Mouse (Mus musculus) neutrophil, adult 83 days (primary cell): ENCODE data around the gene Rps29. TPM values are rescaled to one million over a fixed set of nuclear protein-coding genes. Genes with fewer than 3 reads are reported as not detected.

Source experiments
- total RNA-seq, 2 experiments: library from RNA; stranded (reverse); gene quantifications; one replicate each; pipeline ENCODE4 v1.2.4; 2023

The Rps29 gene
- total RNA-seq = 1,000 to 10,000 TPM; 1,662 to 1,683 TPM

DNA sequence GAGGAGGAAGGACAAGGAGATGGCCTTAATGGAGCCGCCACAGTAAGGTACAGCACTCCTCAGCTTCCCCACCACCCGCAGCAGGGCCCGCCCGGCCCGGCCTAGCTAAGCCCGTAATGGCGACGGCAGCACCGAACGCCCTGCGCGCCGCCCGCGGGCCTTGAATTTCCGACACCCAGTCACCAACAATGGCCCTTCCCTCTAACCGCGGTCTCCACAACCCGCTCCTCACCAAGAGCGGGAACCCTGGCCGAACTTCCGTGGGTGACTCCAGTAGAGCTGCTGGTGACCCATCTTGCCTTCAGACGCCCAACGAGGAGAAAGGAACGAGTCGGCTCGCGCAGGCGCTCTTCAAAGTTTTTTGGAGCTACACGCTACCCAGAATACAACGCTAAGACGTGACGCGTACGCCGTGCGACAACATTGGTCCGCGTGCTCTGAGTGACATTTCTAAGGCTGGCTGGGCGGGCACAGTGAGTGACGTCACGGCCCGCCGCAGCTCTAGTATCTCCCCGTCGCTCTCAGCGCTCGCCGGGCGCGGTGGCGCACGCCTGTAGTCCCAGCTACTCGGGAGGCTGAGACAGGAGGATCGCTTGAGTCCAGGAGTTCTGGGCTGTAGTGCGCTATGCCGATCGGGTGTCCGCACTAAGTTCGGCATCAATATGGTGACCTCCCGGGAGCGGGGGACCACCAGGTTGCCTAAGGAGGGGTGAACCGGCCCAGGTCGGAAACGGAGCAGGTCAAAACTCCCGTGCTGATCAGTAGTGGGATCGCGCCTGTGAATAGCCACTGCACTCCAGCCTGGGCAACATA, at the start of gene Rps29:
Rps29 (minus strand) TSS at position 422 of the 813 bp plus-strand sequence.

DNA sequence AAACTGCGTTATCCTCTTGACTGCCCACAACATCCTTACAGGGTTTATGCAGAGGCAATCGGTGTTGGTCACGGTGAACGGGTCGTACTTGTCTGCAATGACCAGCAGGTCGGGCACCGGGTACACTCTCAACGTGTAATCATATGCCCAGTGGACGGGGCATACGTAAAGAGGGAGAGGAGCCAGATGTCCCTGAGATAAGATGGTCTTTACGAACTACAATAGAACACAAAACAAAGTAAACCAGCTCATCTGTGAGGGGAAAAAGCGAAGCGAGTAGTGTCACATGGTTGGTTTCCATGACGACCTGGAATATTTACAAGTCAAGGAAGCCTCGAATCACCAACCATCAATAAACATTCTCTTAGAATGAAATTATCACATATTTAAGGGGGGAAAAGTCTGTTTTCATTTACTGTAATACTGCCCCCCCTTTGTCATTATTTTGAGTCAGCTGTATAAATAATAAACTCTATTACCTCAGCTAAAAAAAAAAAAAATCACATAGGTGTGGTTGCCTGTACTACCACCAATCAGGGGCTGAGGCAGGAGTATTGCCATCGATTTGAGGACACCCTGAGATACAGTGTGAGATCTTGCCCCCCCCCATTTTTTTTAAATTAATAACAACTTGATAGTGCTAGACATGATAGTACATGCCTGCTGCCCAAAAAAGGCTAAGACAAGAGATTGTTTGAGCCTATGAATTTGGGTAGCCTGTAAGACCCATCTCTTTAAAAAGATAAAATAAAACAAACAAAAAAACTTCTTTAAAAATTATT, 45.3 kb upstream of the Rps29 start, which contains the start of gene Gm49384:
Gm49384 (minus strand) TSS at position 216 of the 782 bp plus-strand sequence.

DNA sequence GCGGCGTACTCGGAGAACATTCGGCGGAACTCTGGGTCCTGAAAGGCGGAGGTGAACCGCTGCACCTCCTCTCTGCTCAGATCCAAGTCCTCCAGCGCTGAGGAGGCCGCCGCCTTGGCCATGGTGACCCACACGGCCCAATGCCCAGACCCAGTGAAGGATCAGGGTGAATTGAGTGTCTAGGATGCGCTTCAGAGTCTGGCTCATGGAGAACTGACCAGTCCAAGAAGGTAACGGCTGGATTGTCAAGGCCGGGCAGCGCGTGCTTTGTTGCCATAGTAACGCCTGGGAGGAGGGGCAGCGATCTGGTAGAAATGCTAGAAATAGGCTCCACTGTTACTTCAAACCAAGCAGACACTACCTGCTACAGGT, 39.2 kb upstream of the Rps29 start, which contains the start of gene Dnaaf2:
Dnaaf2 (minus strand) TSS at position 266 of the 372 bp plus-strand sequence.

DNA sequence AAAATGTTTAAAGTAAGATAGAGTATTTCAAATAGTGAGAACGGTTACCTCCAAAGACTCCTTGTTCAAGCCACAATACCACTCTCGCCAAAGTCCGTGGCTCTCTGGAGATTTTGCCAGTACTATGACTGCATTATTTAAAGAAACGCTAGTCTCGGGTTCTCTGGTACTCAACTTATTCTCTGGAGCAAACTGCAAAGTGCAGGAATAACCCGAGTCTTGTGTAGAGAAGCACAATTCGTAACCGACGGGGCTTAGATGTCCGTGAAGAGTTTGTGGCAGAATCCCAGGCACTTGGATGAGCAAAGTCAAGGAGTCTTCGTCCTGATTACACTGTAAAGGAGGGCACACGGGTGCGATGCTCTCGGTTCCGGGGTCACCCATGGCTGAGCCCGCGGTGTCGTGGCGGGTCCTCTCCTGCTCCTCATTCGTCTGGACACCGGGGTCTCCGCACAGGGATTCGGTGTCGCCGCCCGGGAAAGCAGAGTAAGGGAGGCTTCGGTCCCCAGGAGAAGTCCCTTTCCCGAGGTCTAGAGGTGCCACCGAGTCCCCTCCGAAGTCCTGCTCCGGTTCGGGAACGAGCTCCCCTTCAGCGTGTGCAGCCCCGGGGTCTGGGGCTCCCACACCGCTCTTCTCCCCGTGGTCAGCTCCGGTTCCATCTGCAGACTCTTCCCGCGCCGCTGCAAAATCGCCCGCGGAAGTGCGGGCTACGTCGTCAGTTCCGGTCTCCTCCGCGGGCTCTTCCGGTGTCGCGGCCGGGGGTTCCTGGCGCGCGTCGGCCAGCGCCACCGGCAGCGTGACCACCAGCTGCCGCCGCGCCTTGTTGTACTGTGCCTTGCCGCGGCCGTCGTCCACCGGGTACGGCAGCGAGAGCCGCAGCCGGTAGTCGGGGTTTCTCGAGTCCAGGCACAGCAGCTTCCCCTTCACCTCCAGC, 37.7 kb upstream of the Rps29 start, which contains the start of gene Gm49383:
Gm49383 (minus strand) TSS at position 661 of the 934 bp plus-strand sequence.

DNA sequence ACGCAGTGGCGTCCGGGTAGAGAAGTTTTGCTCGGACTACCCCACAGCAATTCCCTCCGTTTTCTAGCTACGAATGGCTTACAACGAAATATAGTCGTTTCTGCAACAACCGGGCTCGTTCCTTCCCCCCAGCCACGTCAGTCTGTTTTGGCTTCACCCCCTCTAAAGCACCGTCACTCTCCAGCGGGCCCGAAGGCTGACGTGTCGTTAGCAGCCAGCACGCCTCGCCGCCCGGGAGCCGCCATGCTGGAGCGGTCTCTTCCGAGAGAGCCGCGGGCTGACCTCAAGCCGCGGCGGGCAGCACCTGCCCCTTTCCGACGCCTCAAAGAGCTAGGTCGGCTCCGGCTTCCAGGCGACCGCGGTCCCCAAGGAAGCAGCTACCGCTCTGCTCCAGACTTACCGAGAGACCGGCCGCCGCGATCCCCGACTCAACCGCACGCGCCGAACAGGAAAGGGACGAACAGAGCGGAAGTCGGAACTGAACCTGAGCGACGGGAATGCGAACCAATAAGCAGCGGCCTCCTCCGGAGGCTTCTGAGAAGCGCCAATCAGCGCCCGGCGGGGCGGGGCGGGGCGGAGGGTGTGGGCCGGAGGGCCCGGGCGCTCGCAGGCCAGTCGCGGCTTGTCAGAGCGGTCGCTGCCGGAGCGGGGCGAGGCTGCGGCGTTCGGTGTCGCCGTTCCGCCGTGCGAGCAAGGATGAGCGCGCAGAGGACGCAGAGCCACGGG, 24.8 kb upstream of the Rps29 start, which contains the start of the genes Rpl36al and Mgat2:
Rpl36al (minus strand) TSS at position 501 of the 726 bp plus-strand sequence.
Mgat2 (plus strand) TSS at position 575 of the 726 bp plus-strand sequence.

DNA sequence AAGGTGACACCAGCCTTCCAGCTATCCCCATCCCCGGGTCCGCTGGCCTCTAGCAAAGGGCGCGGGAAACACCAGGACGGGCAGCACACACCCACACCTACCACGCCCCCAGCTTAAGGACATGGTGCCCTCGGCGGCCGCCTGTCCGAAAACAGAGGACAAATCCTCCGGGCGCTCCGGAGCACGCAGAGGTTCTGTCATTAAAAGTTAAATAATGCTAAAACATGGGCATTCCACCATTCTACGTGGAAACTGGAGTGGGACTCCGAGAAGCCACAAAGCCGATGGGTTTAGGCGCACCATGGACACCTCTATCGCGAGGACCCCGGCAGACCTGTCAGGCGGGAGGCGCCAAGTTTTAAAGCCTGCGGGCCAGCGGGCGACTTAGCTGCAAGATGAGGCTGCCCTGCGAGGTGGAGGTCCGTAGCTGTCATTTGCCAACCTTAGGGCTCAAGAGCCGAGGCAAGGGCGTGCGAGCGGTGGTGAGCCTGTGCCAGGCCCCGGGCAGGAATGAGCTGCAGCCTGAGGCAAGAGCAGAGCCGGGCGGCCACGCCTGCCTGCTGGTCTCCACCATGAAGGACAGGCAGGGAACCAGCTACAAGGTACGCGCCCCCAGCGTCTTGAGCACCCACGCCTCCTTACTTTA, 9.6 kb upstream of the Rps29 start, which contains the start of gene Lrr1:
Lrr1 (plus strand) TSS at position 354 of the 646 bp plus-strand sequence.

Other genes starting within 250 kb of the Rps29 start
- gene Lrr1, start 9.6 kb upstream of the Rps29 start, total RNA-seq = 1 to 10 TPM; 4.7 to 5.9 TPM
- 100 to 1,000 TPM; 236 to 244 TPM for gene Rpl36al, start 24.9 kb upstream of the Rps29 start, total RNA-seq
- 10 to 100 TPM; 31.6 to 34.1 TPM for gene Mgat2, start 25.0 kb upstream of the Rps29 start, total RNA-seq
- gene Gm49383, start 37.9 kb upstream of the Rps29 start, total RNA-seq = 1 to 10 TPM; 5.2 to 5.5 TPM
- 1 to 10 TPM; 1.5 to 1.8 TPM for gene Dnaaf2, start 39.2 kb upstream of the Rps29 start, total RNA-seq
- 1 to 10 TPM; 7.3 to 7.7 TPM for gene Gm49384, start 45.1 kb upstream of the Rps29 start, total RNA-seq
- 10 to 100 TPM; 11.0 to 11.7 TPM for gene Pole2, start 69.0 kb upstream of the Rps29 start, total RNA-seq
- gene Klhdc1, start 82.0 kb upstream of the Rps29 start, total RNA-seq = 1 to 10 TPM in 1 of 2 experiments, under 1 TPM in 1; 0.51 to 1.0 TPM
- 10 to 100 TPM; 21.8 to 22.7 TPM for gene Klhdc2, start 137.5 kb upstream of the Rps29 start, total RNA-seq
- gene Nemf, start 198.0 kb upstream of the Rps29 start, total RNA-seq = 10 to 100 TPM; 28.9 to 36.5 TPM
- gene Arf6, start 213.0 kb upstream of the Rps29 start, total RNA-seq = 100 to 1,000 TPM; 129 to 130 TPM
- gene Gm9887, start 213.3 kb upstream of the Rps29 start, total RNA-seq = not detected